Mouse (Mus musculus) liver, embryonic 13.5 days (tissue): ENCODE data around the gene Aunip. TPM values are rescaled to one million over a fixed set of nuclear protein-coding genes. Genes with fewer than 3 reads are reported as not detected.
"Not testable (repeated sequence)": the region's sequence is repeated elsewhere in the genome, so short reads cannot be mapped to it uniquely, and the experiment has no call there.

Experiments used
- ATAC-seq: fragments of 200-750 bp; cut with Nextera tagmentation; 2 replicates; pipeline ENCODE4 v1.8.0; 2017; ENCODE audit warnings: low read depth, mild to moderate bottlenecking, moderate number of reproducible peaks, moderate library complexity
- DNase-seq: peaks from one replicate; pipeline ENCODE4 v3.0.0; 2022
- H3K27ac ChIP-seq: fragments of 300-500 bp; sonication (generic); 2 replicates; pipeline ENCODE4 v1.5.1; 2015; ENCODE audit warnings: moderate library complexity, mild to moderate bottlenecking, inconsistent platforms
- H3K27me3 ChIP-seq: fragments of 300-500 bp; sonication (generic); 2 replicates; pipeline ENCODE4 v1.6.1; 2015; ENCODE audit warnings: mild to moderate bottlenecking, inconsistent platforms
- H3K36me3 ChIP-seq: fragments of 300-500 bp; sonication (generic); 2 replicates; pipeline ENCODE4 v1.6.1; 2015; ENCODE audit warnings: mild to moderate bottlenecking, inconsistent platforms
- H3K4me1 ChIP-seq: fragments of 300-500 bp; sonication (generic); replicated peaks from 2 replicates; pipeline ENCODE4 v1.6.1; 2015; ENCODE audit warnings: inconsistent platforms
- H3K4me2 ChIP-seq: fragments of 300-500 bp; sonication (generic); 2 replicates; pipeline ENCODE4 v1.6.1; 2015; ENCODE audit warnings: inconsistent platforms, mild to moderate bottlenecking, moderate library complexity
- H3K4me3 ChIP-seq: fragments of 300-500 bp; sonication (generic); replicated peaks from 2 replicates; pipeline ENCODE4 v1.5.1; 2015; ENCODE audit warnings: mild to moderate bottlenecking, inconsistent platforms
- H3K9ac ChIP-seq: fragments of 300-500 bp; sonication (generic); 2 replicates; pipeline ENCODE4 v1.6.1; 2015; ENCODE audit warnings: mild to moderate bottlenecking, inconsistent platforms
- H3K9me3 ChIP-seq: fragments of 300-500 bp; sonication (generic); replicated peaks from 2 replicates; pipeline ENCODE4 v1.6.1; 2016; ENCODE audit warnings: inconsistent platforms
- WGBS: fragments of 180-500 bp; shearing (Covaris S2); methylation state at CpG from one replicate; pipeline ENCODE4 v1.1.7; 2015; ENCODE audit not compliant: insufficient replicate concordance; 5-methylcytosine and 5-hydroxymethylcytosine counted together
- polyA plus RNA-seq: library from polyadenylated mRNA; unstranded; fragments of >200 nt; fragmentation: Nextera tagmentation; extraction: Ambion mirVana; gene quantifications from 2 replicates; pipeline ENCODE4 v1.2.1, GENCODE M21; 2015

Gene Aunip
- polyA plus RNA-seq, 1 experiment from 2014 or later: 25.4 TPM

DNA sequence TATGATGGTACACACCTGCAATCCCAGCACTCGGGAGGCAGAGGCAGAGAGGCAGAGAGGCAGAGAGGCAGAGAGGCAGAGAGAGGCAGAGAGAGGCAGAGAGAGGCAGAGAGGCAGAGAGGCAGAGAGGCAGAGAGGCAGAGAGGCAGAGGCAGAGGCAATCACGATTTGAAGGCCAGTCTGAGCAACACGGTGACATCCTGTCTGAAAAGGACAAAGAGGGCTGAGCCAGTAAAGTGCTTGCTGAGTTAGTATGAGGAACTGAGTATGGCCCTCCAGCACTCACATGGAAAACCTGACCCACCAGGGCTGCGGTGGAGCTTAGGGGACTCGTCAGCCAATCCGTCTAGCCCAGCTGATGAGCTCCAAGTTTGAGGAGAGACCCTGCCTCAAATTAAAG, 11.8 kb upstream of the Aunip start:
- H3K4me1 ChIP-seq: peaks cover 76% of the 10 kb centered on the region
- 50% methylated on average over 6 of the region's 6 CpGs for WGBS
- not testable (repeated sequence) for H3K9ac ChIP-seq

DNA sequence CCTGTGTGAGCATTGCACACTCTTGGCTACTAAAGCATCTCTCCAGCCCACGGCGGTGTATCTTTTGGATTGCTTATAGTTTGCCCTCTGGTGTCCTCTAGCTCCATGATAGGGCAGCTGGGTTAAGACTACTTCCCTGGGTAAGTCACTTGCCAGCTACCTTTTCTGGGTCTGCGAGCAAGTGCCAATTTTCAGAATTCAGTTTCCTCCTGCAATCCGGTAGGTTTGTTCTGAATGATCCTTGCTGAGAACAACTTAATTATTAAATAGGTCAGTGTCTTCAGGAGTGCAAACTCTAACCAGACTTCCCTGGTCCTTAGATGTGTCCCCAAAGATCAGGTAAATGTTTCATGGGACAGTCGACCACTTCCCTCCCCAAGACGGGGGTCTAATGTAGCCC, 9.7 kb upstream of the Aunip start:
- Histone ChIP-seq H3K9ac (no peak overlapping the region), H3K27me3 (no peaks in the 10 kb centered on the region), H3K27ac (no peak overlapping the region), H3K4me2 (no peak overlapping the region), H3K4me3 (no peak overlapping the region), H3K36me3 (no peaks in the 10 kb centered on the region), H3K4me1 (peaks cover 76% of the 10 kb centered on the region), H3K9me3 (no peaks in the 10 kb centered on the region)
- 79% methylated on average over 6 of the region's 6 CpGs for WGBS
- DNase-seq (no peak), ATAC-seq (no peak)

More for the DNA sequence above, 11.8 kb upstream of the Aunip start:
- not testable (repeated sequence) for H3K4me2 ChIP-seq, ATAC-seq, H3K27me3 ChIP-seq, H3K27ac ChIP-seq, DNase-seq, H3K4me3 ChIP-seq, H3K36me3 ChIP-seq, H3K9me3 ChIP-seq

DNA sequence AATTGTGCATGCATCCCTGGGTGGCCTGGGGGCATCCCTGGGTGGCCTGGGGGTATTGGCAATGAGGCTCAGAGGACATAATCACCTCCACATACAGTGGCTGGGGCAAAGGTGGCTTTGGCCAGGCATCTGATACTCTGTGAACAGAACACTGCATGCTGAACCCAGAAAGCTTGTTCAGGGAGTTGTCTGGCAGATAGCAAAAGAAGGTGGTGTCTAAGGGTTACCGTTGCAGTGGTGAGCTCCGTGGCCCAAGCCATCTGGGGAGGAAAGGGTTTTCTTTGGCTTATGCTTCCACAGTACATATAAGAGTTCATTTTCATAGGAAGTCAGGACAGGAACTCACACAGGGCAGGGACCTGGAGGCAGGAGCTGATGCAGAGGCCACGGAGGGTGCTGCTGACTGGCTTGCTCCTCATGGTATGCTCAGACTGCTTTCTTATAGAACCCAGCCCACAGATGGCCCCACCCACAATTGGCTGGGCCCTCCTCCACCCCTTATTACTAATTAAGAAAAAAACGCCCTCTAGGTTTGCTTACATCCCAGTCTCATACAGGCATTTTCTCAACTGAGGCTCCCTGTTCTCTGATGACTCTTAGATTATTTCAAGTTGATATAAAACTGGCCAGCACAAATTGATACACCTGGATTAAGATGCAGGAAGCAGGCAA, 7.0 kb upstream of the Aunip start:
- H3K4me1 ChIP-seq: peaks cover 76% of the 10 kb centered on the region
- WGBS: 33% methylated on average over 4 of the region's 4 CpGs
- peak overlapping the region; percentile 21; the same call in 1 of the 2 replicates for H3K4me3 ChIP-seq
- H3K9ac ChIP-seq: peak overlapping the region; percentile 51; the same call in 1 of the 2 replicates
- H3K36me3 ChIP-seq: peaks cover 12% of the 10 kb centered on the region
- H3K4me2 ChIP-seq: peak overlapping the region; percentile 53
- peak overlapping the region; percentile 69 for H3K27ac ChIP-seq
- H3K9me3 ChIP-seq: no peaks in the 10 kb centered on the region
- no peaks in the 10 kb centered on the region for H3K27me3 ChIP-seq
- ATAC-seq (peak; percentile 61), DNase-seq (peak; percentile 56)

DNA sequence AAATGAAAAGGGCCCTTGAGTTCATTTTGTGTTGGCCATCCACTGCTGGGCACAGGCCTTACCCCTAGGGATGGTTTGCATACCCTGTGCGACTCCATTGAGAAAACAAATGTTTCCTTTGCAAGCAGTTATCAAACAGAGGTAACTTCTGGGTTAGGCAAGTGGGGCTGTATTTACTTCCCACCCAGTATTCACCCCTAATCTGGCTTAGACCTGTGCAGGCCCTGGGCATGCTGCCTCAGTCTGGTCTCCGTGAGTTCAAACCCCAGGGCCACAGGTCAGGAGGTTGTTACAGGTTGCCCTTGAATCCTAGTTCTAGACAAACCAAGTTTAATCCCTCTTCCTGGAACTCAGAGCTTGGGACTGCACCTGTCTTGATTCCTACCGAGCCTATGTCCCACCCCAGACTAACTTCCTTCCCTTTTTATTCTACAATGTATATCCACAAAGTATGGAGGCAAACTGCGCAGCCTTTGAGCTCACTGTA, 5.5 kb upstream of the Aunip start:
- H3K27ac ChIP-seq: peak overlapping the region; percentile 89
- H3K9ac ChIP-seq: 0 out of 2 replicates have a peak overlapping the region, but pooled peaks have one; percentile 37
- H3K4me3 ChIP-seq: no peak overlapping the region
- peaks cover 84% of the 10 kb centered on the region for H3K4me1 ChIP-seq
- 52% methylated on average over 4 of the region's 4 CpGs for WGBS
- H3K36me3 ChIP-seq: peaks cover 12% of the 10 kb centered on the region
- DNase-seq: peak; percentile 47
- no peaks in the 10 kb centered on the region for H3K27me3 ChIP-seq
- no peaks in the 10 kb centered on the region for H3K9me3 ChIP-seq
- H3K4me2 ChIP-seq: 0 out of 2 replicates have a peak overlapping the region, but pooled peaks have one; percentile 4
- no peak for ATAC-seq

DNA sequence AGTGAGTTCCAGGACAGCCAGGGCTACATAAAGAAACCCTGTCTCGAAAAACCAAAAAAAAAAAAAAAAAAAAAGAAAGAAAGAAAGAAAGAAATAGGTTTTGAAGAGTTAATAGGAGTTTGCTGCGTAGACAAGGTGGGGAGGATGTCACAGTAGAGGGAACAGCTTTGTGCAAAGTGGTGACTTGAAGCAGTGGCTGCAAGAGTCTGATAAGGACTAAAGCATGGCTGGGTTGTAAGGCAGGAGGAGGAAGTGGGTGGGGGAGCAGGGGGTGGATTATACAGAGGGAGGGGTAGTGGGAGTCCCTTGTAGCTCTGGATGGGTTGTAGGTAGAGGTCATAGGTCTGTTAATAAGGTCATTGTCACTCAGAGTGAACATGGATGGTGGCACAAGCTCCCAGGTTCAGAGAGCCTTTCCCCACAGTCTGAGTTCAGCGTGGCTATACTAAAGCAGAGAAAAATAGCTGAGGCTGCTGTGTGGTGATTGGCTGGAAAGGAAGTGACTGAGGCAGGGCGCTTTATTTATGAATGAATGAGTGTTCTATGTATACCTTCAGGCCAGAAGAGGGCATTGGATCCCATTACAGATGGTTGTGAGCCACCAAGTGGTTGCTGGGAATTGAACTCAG, 4.7 kb upstream of the Aunip start:
- ATAC-seq (peak; percentile 82), DNase-seq (peak; percentile 71)
- 23% methylated on average over 3 of the region's 4 CpGs for WGBS
- no peaks in the 10 kb centered on the region for H3K9me3 ChIP-seq
- H3K36me3 ChIP-seq: peaks cover 12% of the 10 kb centered on the region
- peak overlapping the region; percentile 40; the same call in 1 of the 2 replicates for H3K9ac ChIP-seq
- peak overlapping the region; percentile 38 for H3K4me2 ChIP-seq
- peaks cover 82% of the 10 kb centered on the region for H3K4me1 ChIP-seq
- H3K27ac ChIP-seq: peak overlapping the region; percentile 89
- no peaks in the 10 kb centered on the region for H3K27me3 ChIP-seq
- no peak overlapping the region for H3K4me3 ChIP-seq

DNA sequence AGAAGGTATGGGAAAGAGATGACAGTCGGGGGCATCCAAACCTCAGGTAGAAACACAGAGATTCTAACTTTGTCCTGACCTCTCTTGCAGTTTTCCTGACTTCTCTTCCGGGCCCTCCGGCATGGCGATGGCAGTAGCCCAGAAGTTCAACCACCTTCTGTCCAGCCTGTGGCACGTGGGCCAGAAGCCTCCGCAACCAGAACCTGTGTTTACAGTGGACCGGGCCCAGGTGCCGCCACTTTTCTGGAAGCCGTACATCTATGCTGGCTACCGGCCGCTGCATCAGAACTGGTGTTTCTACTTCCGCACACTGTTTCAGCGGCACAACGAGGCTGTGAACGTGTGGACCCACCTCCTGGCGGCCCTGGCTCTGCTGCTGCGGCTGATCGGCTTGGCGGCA, 4.1 kb upstream of the Aunip start:
- 88% methylated on average over 19 of the region's 19 CpGs for WGBS
- no peak for DNase-seq
- Histone ChIP-seq H3K4me3 (no peak overlapping the region), H3K27me3 (no peaks in the 10 kb centered on the region), H3K9ac (no peak overlapping the region), H3K4me2 (0 out of 2 replicates have a peak overlapping the region, but pooled peaks have one; percentile 38), H3K9me3 (no peaks in the 10 kb centered on the region), H3K27ac (peak overlapping the region; percentile 89), H3K36me3 (peaks cover 12% of the 10 kb centered on the region), H3K4me1 (peaks cover 85% of the 10 kb centered on the region)
- no peak for ATAC-seq

DNA sequence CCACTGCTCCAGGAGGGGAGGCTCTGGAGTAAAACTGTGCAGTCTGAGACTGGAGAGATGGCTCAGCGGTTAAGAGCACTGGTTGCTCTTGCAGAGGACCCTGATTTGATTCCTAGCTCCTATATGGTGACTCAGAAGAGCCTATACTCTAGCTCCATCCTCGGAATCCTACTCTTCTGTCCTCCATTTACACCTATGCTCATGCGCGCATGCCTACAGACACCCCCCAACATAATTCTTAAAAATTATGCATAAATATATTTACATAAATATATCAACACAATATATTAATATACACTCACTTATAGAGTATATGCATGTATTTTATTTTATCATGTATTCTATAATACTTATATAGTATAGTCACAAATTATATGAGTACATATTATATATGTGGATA, 403 bp upstream of the Aunip start:
- H3K4me1 ChIP-seq: peaks cover 87% of the 10 kb centered on the region
- H3K27ac ChIP-seq: peak overlapping the region; percentile 55

DNA sequence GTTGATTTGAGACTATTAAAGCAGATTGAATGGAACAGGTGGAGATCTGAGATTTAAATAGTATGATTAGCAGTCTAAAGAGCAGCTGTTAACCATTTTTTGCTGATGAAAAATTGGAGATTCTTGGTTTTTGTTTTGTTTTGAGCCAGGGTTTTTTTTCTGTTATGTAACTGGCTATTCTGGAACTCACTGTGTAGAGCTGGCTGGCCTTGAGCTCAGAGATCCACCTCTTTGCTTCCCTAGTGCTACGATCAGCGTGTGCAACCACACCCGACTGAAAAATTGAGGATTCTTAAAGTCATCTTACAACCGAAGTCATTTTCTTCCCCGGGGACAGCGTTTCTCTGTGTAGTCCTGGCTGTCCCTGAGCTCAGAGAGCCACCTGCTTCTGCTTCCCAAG, 931 bp downstream of the Aunip start:
- H3K4me1 ChIP-seq: peaks cover 87% of the 10 kb centered on the region
- 18% methylated on average over 6 of the region's 6 CpGs for WGBS

More for the DNA sequence above, 403 bp upstream of the Aunip start:
- Histone ChIP-seq H3K27me3 (no peaks in the 10 kb centered on the region), H3K4me2 (peak overlapping the region; percentile 93), H3K36me3 (peaks cover 25% of the 10 kb centered on the region), H3K9me3 (no peaks in the 10 kb centered on the region), H3K9ac (peak overlapping the region; percentile 13; the same call in 1 of the 2 replicates), H3K4me3 (no peak overlapping the region)
- WGBS: 76% methylated on average over 4 of the region's 4 CpGs
- DNase-seq (no peak), ATAC-seq (no peak)

DNA sequence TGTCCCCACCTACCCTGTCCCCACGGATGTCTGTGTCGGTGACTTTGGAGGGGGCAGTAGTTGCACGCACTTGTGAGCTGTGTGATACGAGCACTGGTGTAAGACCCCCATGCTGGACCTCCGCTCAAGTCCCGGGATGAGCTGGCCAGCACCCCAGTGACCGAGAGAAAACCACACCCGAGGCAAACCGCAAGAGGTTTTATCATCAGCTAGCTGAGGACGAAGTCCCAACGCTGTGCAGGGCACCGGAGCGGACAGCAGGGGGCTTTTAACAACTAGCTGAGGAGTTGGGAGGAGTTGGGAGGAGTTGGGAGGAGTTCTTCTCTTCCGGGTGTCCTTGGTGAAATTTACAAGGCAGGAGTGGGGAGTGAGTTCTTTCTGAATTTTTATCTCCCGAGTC, 2.0 kb downstream of the Aunip start:
- ATAC-seq (peak; percentile 62), DNase-seq (no peak)
- Histone ChIP-seq H3K36me3 (peaks cover 31% of the 10 kb centered on the region), H3K27ac (peak overlapping the region; percentile 88), H3K9me3 (no peaks in the 10 kb centered on the region), H3K4me3 (peak overlapping the region; percentile 77), H3K4me2 (peak overlapping the region; percentile 93), H3K27me3 (no peaks in the 10 kb centered on the region), H3K9ac (peak overlapping the region; percentile 66), H3K4me1 (peaks cover 87% of the 10 kb centered on the region)
- 3% methylated on average over 15 of the region's 15 CpGs for WGBS

More for the DNA sequence above, 931 bp downstream of the Aunip start:
- Histone ChIP-seq H3K9ac (peak overlapping the region; percentile 85), H3K36me3 (peaks cover 35% of the 10 kb centered on the region), H3K9me3 (no peaks in the 10 kb centered on the region), H3K4me3 (peak overlapping the region; percentile 77), H3K4me2 (peak overlapping the region; percentile 93), H3K27me3 (no peaks in the 10 kb centered on the region), H3K27ac (peak overlapping the region; percentile 89)
- no peak for ATAC-seq
- DNase-seq: no peak

DNA sequence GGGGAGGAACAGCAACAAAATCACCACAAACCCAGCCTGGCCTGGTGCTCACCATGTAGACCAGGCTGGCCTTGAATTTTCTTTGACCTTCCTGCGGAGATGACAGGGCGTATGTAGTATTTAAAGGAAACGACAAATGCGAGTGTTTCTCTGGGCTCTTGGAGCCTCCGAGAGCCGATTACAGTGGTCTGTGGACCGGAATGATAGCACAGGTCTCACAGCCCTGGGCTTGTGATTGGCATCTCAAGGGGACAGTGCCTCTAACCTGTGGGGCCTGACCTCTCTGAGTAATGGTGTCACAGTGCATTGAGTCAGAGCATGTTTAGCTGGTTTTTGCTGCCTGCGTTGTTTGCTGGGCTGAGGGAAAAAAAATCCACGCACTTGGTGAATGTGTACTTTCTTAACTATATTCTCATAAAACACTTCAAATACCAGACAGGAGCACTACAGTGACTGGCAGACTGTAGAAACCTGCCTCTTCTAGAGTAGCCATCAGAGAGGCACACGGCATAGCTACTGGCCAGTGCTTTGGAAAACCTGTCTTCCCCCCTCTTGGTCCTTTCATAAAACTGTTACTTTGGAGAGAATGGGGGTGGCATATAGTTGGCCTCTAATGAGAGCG, 3.6 kb downstream of the Aunip start:
- Histone ChIP-seq H3K36me3 (peaks cover 45% of the 10 kb centered on the region), H3K4me3 (peak overlapping the region; percentile 77), H3K4me2 (peak overlapping the region; percentile 93), H3K9me3 (no peaks in the 10 kb centered on the region), H3K27ac (peak overlapping the region; percentile 88), H3K27me3 (no peaks in the 10 kb centered on the region), H3K9ac (peak overlapping the region; percentile 62), H3K4me1 (peaks cover 78% of the 10 kb centered on the region)
- ATAC-seq (0 out of 2 replicates have a peak, but pooled peaks have one; percentile 20), DNase-seq (peak; percentile 51)
- WGBS: 45% methylated on average over 11 of the region's 11 CpGs

DNA sequence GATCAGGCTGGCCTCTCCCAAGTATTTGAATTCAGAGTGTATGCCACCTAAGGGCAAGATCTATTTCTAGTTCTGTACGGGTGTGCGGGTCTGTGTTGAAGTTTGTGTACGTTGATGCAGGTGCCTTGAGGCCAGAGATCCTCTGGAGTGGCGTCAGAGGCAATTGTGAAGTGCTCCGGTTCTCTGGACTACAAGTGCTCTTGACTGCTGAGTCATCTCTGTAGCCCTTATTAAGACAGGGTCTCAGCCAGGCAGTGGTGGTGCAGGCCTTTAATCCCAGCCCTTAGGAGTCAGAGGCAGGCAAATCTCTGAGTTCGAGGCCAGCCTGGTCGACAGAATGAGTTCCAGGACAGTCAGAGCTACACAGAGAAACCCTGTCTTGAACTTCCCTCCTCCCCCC, 4.8 kb downstream of the Aunip start:
- H3K9me3 ChIP-seq: no peaks in the 10 kb centered on the region
- H3K4me1 ChIP-seq: peaks cover 68% of the 10 kb centered on the region
- peak overlapping the region; percentile 45 for H3K9ac ChIP-seq
- peak overlapping the region; percentile 31; the same call in 1 of the 2 replicates for H3K4me2 ChIP-seq
- peaks cover 56% of the 10 kb centered on the region for H3K36me3 ChIP-seq
- WGBS: 52% methylated on average over 7 of the region's 7 CpGs
- no peak overlapping the region; the same call in 1 of the 2 replicates for H3K4me3 ChIP-seq
- no peaks in the 10 kb centered on the region for H3K27me3 ChIP-seq
- ATAC-seq (no peak), DNase-seq (no peak)
- peak overlapping the region; percentile 55 for H3K27ac ChIP-seq
